Mouse (Mus musculus) MEL (cell line): ENCODE measurements around the gene Rassf3.

ENCODE experiments used
- BHLHE40 ChIP-seq: IDR thresholded peaks from 2 replicates; pipeline ENCODE4 v1.6.1; 2012; ENCODE audit warnings: low read depth, mild to moderate bottlenecking, inconsistent platforms, low read length, improper control_type of control experiment, borderline replicate concordance
- CTCF ChIP-seq, 3 experiments: IDR thresholded peaks in 2 of 3; conservative IDR thresholded peaks in 1 of 3; 2 replicates each; pipeline ENCODE4 v1.5.1; 2011 to 2012; ENCODE audit warnings: low read length in 3 of 3, low read depth in 2 of 3, mild to moderate bottlenecking in 2 of 3, improper control_type of control experiment in 1 of 3, inconsistent platforms in 1 of 3, mixed read lengths in 1 of 3, moderate library complexity in 1 of 3; ENCODE audit not compliant: control insufficient read depth in 1 of 3, insufficient read depth in 1 of 3, poor library complexity in 1 of 3, severe bottlenecking in 1 of 3
- ELF1 ChIP-seq: IDR thresholded peaks from 2 replicates; pipeline ENCODE4 v1.6.1; 2014; ENCODE audit warnings: low read depth, mild to moderate bottlenecking, inconsistent platforms, low read length, improper control_type of control experiment, moderate library complexity
- ETS1 ChIP-seq: IDR thresholded peaks from 2 replicates; pipeline ENCODE4 v1.6.1; 2012; ENCODE audit warnings: low read depth, mild to moderate bottlenecking, inconsistent platforms, low read length, improper control_type of control experiment, moderate library complexity
- GATA1 ChIP-seq: IDR thresholded peaks from 2 replicates; pipeline ENCODE4 v1.6.1; 2011; ENCODE audit warnings: low read depth, low read length, improper control_type of control experiment
- MAFK ChIP-seq: IDR thresholded peaks from 2 replicates; pipeline ENCODE4 v1.6.1; 2011; ENCODE audit warnings: low read depth, mild to moderate bottlenecking, low read length, improper control_type of control experiment, borderline replicate concordance
- POLR2A ChIP-seq, 2 experiments: IDR thresholded peaks; 2 replicates each; pipeline ENCODE4 v1.6.1; 2011 to 2012; ENCODE audit warnings: low read length in 2 of 2, mild to moderate bottlenecking in 2 of 2, control low read depth in 1 of 2, improper control_type of control experiment in 1 of 2, low read depth in 1 of 2, moderate library complexity in 1 of 2; ENCODE audit not compliant: control insufficient read depth in 1 of 2, insufficient read depth in 1 of 2, poor library complexity in 1 of 2
- RAD21 ChIP-seq: IDR thresholded peaks from 2 replicates; pipeline ENCODE4 v1.6.1; 2011; ENCODE audit warnings: mild to moderate bottlenecking, low read depth, low read length, improper control_type of control experiment
- ZMIZ1 ChIP-seq: IDR thresholded peaks from 2 replicates; pipeline ENCODE4 v1.6.1; 2012; ENCODE audit warnings: low read depth, mild to moderate bottlenecking, inconsistent platforms, low read length, improper control_type of control experiment, moderate library complexity
- ZNF384 ChIP-seq: IDR thresholded peaks from 2 replicates; pipeline ENCODE4 v1.6.1; 2012; ENCODE audit warnings: low read depth, mild to moderate bottlenecking, inconsistent platforms, low read length, improper control_type of control experiment

GRCm38 (mm10) chr10:121486350-121486749, 10.2 kb upstream of the Rassf3 start:
- no peak for TF ChIP-seq ZMIZ1
- TF ChIP-seq CTCF (IDR thresholded peaks at IDR 0.05 in 2 of 3, conservative IDR thresholded peaks at IDR 0.05 in 1 of 3; ENCODE audit: control insufficient read depth in 1 of 3, insufficient read depth in 1 of 3, low read depth in 2 of 3, low read length in 3 of 3, poor library complexity in 1 of 3, severe bottlenecking in 1 of 3) = no peak
- no peak for TF ChIP-seq POLR2A (IDR thresholded peaks at IDR 0.05; ENCODE audit: control insufficient read depth in 1 of 2, insufficient read depth in 1 of 2, low read depth in 1 of 2, low read length in 2 of 2, poor library complexity in 1 of 2)
- no peak for TF ChIP-seq ZNF384
- TF ChIP-seq BHLHE40 = no peak
- TF ChIP-seq GATA1 = no peak
- TF ChIP-seq MAFK = no peak
- TF ChIP-seq ELF1 = no peak
- TF ChIP-seq ETS1 = no peak
- TF ChIP-seq RAD21 = no peak
